Mouse (Mus musculus) liver, embryonic 16.5 days (tissue): ENCODE measurements around the gene Trdmt1. TPM values are rescaled to one million over a fixed set of nuclear protein-coding genes. Genes with fewer than 3 reads are reported as not detected.

Experiments
- polyA plus RNA-seq: library from polyadenylated mRNA; unstranded; fragments of >200 nt; fragmentation: Nextera tagmentation; extraction: Ambion mirVana; gene quantifications from 2 replicates; pipeline ENCODE4 v1.2.1, GENCODE M21; 2015

The Trdmt1 gene
- polyA plus RNA-seq, 1 experiment from 2014 or later, result 3.6 TPM

Other genes with a start within 250 kb of the Trdmt1 start
- gene Cubn, start 52.9 kb downstream of the Trdmt1 start, polyA plus RNA-seq, result 0.05 and 0.11 TPM in 2 replicates
- gene Vim, start 29.3 kb upstream of the Trdmt1 start, polyA plus RNA-seq, result 81.1 and 83.2 TPM in 2 replicates
- gene St8sia6, start 249.4 kb upstream of the Trdmt1 start, polyA plus RNA-seq, result 0.02 TPM in 2 replicates